Mouse (Mus musculus) small intestine, adult 2 months (tissue): Measurements from ENCODE around the gene Pafah2. TPM values are rescaled to one million over a fixed set of nuclear protein-coding genes. Genes with fewer than 3 reads are reported as not detected.

Experiments
- H3K27ac ChIP-seq: fragments of 200-500 bp; 2 replicates; pipeline ENCODE4 v1.5.1; 2012; ENCODE audit warnings: low read depth, low read length, control low read depth, inconsistent platforms; ENCODE audit not compliant: insufficient read depth
- H3K27me3 ChIP-seq: fragments of 200-500 bp; 2 replicates; pipeline ENCODE4 v1.6.1; 2012; ENCODE audit warnings: mild to moderate bottlenecking, moderate library complexity, low read length, inconsistent platforms; ENCODE audit not compliant: control insufficient read depth, insufficient read depth
- H3K36me3 ChIP-seq: fragments of 200-500 bp; 2 replicates; pipeline ENCODE4 v1.6.1; 2012; ENCODE audit warnings: mild to moderate bottlenecking, low read length, control low read depth, inconsistent platforms; ENCODE audit not compliant: control insufficient read depth, insufficient read depth
- H3K4me1 ChIP-seq: fragments of 200-500 bp; 2 replicates; pipeline ENCODE4 v1.6.1; 2012; ENCODE audit warnings: low read length, inconsistent platforms, mixed read lengths; ENCODE audit not compliant: control insufficient read depth, insufficient read depth, insufficient read length
- H3K4me3 ChIP-seq: fragments of 200-500 bp; 2 replicates; pipeline ENCODE4 v1.5.1; 2012; ENCODE audit warnings: low read depth, mild to moderate bottlenecking, control low read depth, inconsistent platforms, low read length, moderate library complexity
- CTCF ChIP-seq: fragments of 200-500 bp; IDR thresholded peaks from 2 replicates; pipeline ENCODE4 v1.5.1; 2012; ENCODE audit warnings: low read depth, mild to moderate bottlenecking, control low read depth, inconsistent platforms, low read length, moderate library complexity, mixed read lengths; ENCODE audit not compliant: insufficient replicate concordance, insufficient read length; ENCODE audit errors: extremely low read depth
- POLR2A ChIP-seq: fragments of 200-500 bp; IDR thresholded peaks from 2 replicates; pipeline ENCODE4 v1.6.1; 2012; ENCODE audit warnings: low read depth, mild to moderate bottlenecking, control low read depth, inconsistent platforms, low read length, moderate library complexity
- WGBS: fragments of 180-500 bp; shearing (Covaris S2); methylation state at CpG from one replicate; pipeline ENCODE4 v1.1.7; 2018; 5-methylcytosine and 5-hydroxymethylcytosine counted together
- polyA plus RNA-seq: library from polyadenylated mRNA; depleted of rRNA; stranded (reverse); fragments of >200 nt; gene quantifications from 2 replicates; pipeline ENCODE4 v1.2.3, GENCODE M21; 2012

The Pafah2 gene
- polyA plus RNA-seq, 1 experiment, result 20.5 TPM

DNA sequence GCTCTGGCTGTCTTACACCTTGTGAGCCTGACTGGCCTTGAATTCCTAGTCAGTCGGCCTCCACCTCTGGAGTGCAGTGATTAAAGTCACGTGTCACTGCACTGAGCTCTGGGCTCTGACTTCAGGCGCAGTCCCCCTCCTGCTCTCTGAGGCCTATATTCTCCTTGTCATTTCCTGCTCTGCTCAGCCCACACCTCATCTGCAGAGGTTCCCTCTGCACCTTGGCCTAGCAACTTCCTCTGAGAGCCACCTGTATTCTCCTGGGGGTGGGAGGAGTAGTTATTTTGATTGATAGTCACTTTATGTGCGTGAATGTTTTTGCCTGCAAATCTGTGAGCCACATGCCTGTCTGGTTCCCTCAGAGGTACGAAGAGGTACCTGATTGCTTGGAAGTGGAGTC, 34.9 kb upstream of the Pafah2 start:
- no peaks in the 10 kb centered on the region for H3K36me3 ChIP-seq
- no peaks in the 10 kb centered on the region for H3K27me3 ChIP-seq
- no peak for TF ChIP-seq POLR2A
- TF ChIP-seq CTCF, result no peak
- WGBS, result 11% methylated on average over 5 of the region's 5 CpGs
- no peak overlapping the region for H3K4me3 ChIP-seq
- H3K27ac ChIP-seq, result peak overlapping the region; percentile 29
- H3K4me1 ChIP-seq, result peaks cover 15% of the 10 kb centered on the region

DNA sequence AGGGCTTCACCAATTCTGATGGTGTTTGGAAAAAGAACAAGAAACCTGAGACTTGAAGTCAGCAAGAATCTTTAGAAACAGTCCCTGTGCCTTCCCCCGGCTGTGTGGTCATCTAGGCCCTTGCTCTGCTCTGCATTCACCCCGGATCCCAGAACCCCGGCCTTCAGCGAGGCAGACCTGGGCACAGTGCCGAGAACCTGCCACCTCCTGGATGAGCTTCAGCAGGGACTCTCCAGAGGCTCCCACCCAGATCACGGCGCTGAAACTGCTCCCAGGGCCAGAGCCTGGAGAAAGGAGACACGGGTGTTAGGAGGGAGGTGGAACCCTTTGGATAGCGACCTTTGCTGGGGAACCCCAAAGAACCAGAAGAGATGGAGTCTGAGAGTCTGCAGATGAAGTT, 34.0 kb upstream of the Pafah2 start:
- H3K36me3 ChIP-seq, result no peaks in the 10 kb centered on the region
- 67% methylated on average over 9 of the region's 9 CpGs for WGBS
- H3K4me3 ChIP-seq, result no peak overlapping the region
- no peak for TF ChIP-seq CTCF
- no peak for TF ChIP-seq POLR2A
- no peaks in the 10 kb centered on the region for H3K27me3 ChIP-seq
- no peak overlapping the region for H3K27ac ChIP-seq
- peaks cover 8% of the 10 kb centered on the region for H3K4me1 ChIP-seq

DNA sequence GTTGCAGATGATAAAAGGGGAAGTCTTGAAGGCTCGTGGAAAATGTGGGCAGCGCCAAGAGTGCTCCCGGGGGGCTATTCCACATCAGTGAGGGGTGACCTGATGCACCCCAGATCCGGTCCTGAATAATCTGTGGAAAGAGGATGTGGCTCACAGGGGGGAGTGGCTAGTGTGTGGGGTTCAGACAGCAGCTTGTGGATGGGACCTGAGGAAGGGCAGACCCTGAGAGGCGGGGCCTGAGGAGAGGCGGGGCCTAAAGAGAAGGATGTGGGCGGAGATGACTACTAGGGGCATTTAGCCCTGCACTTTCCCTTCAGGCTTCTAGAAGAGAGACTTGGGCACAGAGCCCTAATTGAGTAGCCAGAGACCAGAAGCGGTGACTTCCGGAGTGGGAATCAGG, 33.5 kb upstream of the Pafah2 start:
- no peaks in the 10 kb centered on the region for H3K27me3 ChIP-seq
- peak overlapping the region; percentile 13 for H3K4me3 ChIP-seq
- no peak overlapping the region for H3K27ac ChIP-seq
- peaks cover 6% of the 10 kb centered on the region for H3K4me1 ChIP-seq
- no peaks in the 10 kb centered on the region for H3K36me3 ChIP-seq
- WGBS, result 53% methylated on average over 9 of the region's 9 CpGs
- no peak for TF ChIP-seq POLR2A
- no peak for TF ChIP-seq CTCF

DNA sequence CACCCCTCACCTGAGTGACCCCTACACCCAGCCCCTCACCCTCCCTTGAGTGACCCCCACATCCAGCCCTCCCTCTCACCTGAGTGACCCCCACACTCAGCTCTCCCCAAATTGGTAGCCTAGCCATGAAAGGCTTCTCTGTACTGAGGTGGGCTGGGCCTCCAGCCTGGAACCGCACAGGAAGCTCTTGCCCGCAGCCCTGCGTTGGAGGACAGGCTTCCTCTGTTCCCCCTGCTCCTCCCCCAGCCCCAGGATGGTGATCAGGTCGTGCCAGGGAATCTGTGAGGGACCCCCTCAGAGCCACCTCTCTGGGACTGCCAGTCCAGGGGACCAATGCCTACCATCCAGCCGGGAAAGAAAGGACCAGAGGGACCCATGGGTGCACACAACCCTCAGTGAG, 30.8 kb upstream of the Pafah2 start:
- TF ChIP-seq POLR2A (no peak), CTCF (no peak)
- Histone ChIP-seq H3K36me3 (no peaks in the 10 kb centered on the region), H3K4me1 (peaks cover 2% of the 10 kb centered on the region; the same call in 1 of the 2 replicates), H3K4me3 (no peak overlapping the region), H3K27ac (no peak overlapping the region), H3K27me3 (peaks cover 1% of the 10 kb centered on the region; the same call in 1 of the 2 replicates)
- 59% methylated on average over 5 of the region's 5 CpGs for WGBS

DNA sequence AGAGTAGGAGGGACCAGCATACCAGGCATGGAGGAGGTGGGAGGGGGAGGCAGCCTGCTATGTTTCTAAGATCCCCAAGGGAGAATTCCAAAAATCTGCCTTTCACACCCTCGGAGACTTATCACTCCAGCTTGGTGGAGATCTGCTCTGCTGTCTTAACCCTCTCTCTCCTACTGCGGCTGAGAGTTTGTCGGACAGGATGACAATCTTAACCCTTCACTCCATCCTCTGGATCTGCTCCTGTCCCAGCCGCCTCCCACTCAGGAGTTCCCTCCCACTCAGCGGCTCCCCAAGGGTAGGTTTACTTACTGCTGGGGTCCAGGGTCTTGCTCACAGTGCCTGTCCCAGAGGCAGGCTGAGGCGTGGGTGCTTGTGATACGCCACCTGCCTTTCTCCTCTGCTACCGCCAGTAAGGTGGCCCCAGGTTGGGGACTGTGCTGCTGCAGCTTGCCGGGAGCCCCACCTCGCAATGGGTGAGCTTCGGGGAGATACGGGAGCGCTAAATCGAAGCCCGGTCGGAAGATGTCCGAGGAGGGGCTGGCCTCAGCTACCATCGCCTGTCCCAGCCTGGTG, 25.4 kb upstream of the Pafah2 start:
- H3K36me3 ChIP-seq, result no peaks in the 10 kb centered on the region
- H3K4me1 ChIP-seq, result peaks cover 14% of the 10 kb centered on the region
- 4% methylated on average over 18 of the region's 18 CpGs for WGBS
- peak overlapping the region; percentile 64 for H3K4me3 ChIP-seq
- TF ChIP-seq CTCF (no peak), POLR2A (no peak)
- H3K27me3 ChIP-seq, result peaks cover 20% of the 10 kb centered on the region
- H3K27ac ChIP-seq, result no peak overlapping the region

DNA sequence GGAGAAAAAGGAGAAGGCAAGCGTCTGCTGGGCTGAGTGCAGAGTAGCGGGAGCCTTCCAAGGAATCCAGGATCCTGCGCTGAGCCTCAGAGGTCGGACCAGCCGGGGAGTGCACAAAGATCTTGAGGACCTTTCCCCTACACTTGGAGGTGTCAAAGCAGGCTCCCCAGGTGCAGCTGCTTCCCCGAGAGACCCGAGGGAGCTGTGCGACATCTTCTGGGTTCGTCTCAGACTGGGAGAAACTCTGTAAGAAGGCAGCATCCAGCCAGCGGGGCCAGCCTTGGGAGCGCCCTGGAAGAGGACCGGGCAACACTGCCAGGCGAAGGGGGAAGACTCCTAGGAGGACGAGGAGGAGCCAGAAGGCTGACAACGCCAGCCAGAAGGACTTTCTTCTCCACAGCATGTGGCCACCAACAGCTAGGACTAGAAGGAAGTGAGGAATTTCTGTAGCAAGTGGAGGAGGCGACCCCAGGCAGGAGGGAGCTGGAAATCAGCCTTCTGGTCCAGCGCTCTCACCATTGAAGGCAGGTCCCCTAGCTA, 24.7 kb upstream of the Pafah2 start:
- Histone ChIP-seq H3K27ac (no peak overlapping the region), H3K4me1 (peaks cover 14% of the 10 kb centered on the region), H3K27me3 (peaks cover 20% of the 10 kb centered on the region), H3K4me3 (peak overlapping the region; percentile 64), H3K36me3 (no peaks in the 10 kb centered on the region)
- WGBS, result 2% methylated on average over 17 of the region's 17 CpGs
- TF ChIP-seq CTCF (no peak), POLR2A (no peak)

DNA sequence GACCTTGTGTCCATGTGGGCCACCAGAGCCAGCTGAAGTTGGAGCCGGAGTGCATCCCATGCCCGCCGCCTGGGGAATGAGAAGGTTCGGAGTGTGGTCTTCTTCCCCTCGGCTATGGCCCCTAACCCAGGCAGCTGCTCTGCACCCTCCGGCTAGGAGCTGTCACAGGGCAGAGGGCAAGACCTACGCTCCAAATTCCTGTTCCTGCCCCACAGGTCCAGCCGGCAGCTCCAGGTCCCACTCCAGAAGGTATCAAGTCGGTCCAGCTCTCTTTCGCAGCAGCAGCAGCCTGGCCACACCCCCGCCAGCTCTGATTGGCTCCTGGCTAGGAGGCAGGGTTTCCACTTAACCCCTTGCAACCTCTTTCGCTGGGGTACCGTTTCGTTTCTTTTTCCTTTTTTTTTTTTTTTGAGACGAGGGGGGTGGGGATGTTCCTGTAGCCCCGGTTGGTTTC, 23.8 kb upstream of the Pafah2 start:
- no peak overlapping the region for H3K27ac ChIP-seq
- 0% methylated on average over 16 of the region's 16 CpGs for WGBS
- H3K36me3 ChIP-seq, result no peaks in the 10 kb centered on the region
- peaks cover 20% of the 10 kb centered on the region for H3K27me3 ChIP-seq
- peak overlapping the region; percentile 64 for H3K4me3 ChIP-seq
- no peak for TF ChIP-seq CTCF
- TF ChIP-seq POLR2A, result no peak
- H3K4me1 ChIP-seq, result peaks cover 14% of the 10 kb centered on the region

DNA sequence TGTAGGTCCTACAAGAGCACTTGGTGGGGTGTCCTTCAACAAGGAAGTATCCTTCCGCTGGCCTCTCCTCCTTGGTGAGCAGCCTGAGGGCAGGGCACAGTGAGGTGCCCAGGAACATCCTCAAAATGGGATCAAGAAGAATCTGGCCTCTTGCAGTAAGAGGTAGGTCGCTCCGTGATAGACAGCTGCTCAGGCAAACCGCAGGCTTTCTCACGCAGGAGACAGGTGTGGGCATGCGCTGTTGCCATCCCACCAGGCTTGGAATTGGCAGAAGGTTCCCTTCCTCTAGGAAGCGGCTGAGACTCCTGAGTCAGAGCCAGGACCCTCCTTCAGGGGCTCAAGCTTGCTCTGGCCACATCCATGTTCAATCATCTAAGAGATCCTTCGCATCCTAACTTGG, 22.8 kb upstream of the Pafah2 start:
- Histone ChIP-seq H3K36me3 (no peaks in the 10 kb centered on the region), H3K27ac (no peak overlapping the region), H3K27me3 (peaks cover 20% of the 10 kb centered on the region), H3K4me1 (peaks cover 14% of the 10 kb centered on the region), H3K4me3 (no peak overlapping the region)
- TF ChIP-seq CTCF (no peak), POLR2A (no peak)
- 86% methylated on average over 8 of the region's 8 CpGs for WGBS
